Mouse (Mus musculus): Measurements from ENCODE around the gene Phlpp2.

Gene Phlpp2

GRCm38 (mm10) chr8:109903909-109904469 is 35.6 kb downstream of the Phlpp2 start:
- peak; percentile 15 to 22 for DNase-seq

DNA sequence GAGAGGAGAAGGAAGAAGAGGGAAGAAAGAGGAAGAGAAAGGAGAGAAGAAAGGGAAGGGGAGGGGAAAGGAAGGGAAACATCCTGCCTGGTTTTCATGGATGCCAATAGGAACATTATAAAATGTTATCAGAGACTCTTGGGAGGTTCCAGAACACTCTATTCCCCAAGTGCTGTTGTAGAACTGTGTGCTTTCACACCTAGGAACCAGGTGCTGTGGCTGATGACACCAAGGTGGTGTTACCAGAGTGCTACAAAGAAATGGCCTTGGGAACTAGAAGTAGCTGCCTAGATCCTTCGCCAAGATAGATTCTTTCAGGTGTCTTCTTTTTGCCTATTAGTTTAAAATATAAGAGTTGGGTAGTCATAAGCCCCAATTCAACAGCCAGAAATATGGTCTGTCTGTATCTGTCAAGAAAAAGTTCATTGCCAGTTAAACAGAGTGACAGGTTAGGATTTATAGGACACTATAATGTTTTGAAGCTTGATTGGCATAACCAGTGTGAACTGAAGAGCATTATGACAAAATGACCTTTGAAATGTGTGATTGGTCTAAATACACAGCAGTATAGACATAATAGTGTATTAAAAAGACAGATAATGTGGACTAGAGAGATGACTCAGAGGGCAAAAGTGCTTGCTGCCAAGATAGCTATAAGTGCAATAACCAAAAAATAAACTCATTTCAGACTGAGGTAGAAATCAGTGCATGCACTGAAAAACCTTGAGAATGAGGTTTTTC is 36.8 kb downstream of the Phlpp2 start:
- no peak for DNase-seq

- DNase-seq = no peak
These were observed 38.6 kb downstream of the Phlpp2 start for GRCm38 (mm10) chr8:109906907-109907306.

GRCm38 (mm10) chr8:109907376-109907775 is 39.0 kb downstream of the Phlpp2 start:
- DNase-seq = peak; percentile 13 to 33

DNA sequence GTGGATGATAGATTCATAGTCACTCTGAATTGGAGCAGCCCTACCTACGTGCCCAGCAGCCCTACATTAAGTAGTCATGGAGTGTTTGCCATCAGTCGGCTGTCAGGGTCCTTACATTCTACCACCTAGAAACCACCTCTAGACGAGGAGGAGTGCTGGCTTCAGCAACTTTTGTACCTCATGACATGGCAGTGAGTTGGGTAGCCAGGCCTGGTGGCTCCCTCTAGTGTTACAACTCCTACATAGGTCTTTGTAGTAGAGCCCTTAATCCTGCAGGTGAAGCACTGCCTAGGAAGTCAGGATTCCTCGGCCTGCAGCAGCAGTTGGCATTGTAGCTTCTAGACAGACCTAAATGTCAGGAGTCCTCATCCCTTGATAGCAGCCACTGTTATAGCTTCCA is 48.9 kb downstream of the Phlpp2 start:
- DNase-seq = peak; percentile 48 to 51

DNA sequence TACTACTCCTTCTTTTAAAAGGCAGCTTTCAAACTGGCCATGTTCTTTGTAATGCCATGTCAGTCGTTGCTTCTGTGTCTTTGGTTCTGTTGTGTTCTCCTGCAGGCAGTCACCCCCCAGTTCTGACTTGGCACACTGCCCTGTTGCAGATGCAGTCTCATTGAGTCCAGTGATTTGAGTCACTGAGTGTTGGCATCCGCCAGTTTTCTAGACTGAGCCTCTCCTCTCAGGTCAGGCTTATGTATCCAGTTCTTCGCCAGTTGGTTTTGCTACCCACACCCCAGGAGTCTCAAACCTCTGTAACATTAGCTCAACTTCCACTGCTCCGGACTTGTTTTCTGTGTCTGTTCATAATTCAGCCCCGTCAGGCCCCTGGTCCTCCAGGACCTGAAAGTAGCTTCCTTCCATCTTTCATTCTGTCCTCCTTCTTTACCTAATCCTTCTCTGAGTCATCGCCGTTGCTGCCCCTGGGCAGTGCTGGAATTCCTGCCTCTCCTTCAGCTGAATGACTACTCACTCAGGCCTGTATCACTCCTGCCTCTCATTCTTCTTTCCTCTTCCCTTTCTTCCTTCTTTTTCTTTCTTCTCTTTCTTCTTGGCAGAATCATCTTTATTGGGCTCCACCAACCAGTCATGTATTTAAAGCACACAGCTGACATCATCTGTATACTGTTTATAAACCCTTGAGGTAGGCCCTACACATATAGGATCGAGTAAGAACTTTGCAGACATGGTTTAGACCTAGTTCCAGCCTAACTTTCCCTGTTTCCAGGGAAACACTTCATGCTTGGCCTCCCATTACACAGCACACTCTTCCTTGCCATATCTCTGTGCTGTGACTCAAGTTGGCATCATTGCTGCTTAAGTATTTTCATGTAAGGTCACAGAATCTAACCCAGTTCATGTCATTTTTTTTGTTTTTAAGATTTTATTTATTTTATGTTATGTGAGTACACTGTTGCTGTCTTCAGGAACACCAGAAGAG is 52.4 kb downstream of the Phlpp2 start:
- DNase-seq = peak; percentile 31 to 44

GRCm38 (mm10) chr8:109941606-109942360 is 73.4 kb downstream of the Phlpp2 start:
- no peak for DNase-seq

GRCm38 (mm10) chr8:109945153-109945632 is 76.9 kb downstream of the Phlpp2 start:
- no peak for DNase-seq

- DNase-seq = no peak
These were observed 77.4 kb downstream of the Phlpp2 start for GRCm38 (mm10) chr8:109945694-109946093.

GRCm38 (mm10) chr8:109946272-109946671 is 77.9 kb downstream of the Phlpp2 start:
- DNase-seq = no peak

DNA sequence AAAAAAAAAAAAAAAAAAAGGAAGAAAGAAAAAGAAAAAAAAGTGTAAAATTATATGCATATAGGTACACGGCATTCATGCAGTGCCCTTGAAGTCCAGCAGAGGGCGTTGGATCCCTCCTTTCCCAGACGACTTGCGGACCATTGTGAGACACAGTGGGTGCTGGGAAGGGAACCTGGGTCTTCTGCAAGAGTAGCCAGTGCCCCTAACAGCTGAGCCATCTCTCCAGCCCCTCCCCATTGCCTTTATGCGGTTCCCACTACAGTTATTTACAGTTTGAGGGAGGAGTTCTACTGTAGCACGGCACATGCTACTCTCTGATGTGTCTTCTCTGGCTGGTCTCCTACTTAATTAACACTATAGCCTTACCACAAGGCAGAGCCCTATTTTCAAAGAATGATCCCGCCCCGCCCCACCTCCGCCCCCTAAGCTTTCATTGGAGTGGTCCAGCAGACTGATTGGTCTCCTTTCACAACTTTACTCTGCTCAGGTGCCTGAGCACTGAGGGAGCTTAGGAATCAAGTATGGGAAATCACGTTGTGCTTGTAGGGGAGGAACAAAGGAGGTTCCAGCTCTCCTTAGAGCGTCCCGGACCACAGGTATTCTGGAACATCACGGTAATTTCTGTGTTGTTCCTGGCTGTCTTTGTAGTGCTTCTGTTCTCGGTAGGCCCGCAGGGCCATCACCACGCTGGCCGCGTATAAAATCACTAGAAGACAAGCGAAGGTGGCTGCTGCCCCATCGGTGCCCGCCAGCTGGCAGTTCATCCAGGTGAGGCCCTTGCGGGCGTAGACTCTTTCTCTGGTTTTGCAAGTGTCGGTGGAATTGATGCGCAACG is 79.3 kb downstream of the Phlpp2 start:
- DNase-seq = peak; percentile 62 to 63

DNA sequence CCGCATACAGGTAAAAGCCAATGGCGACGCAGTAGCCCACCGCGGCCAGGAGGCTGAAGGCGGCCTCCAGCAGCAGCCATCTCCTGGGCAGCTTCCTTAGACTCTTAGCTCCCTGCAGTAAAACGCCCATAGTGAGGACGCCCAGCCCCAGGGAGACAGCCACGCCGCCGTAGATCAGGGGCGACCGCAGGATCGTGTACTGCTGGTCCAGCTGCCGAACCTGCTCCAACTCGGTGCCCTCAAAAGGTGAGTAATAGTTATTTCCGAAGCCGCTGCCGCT is 79.9 kb downstream of the Phlpp2 start:
- DNase-seq = peak in 1 of 2 experiments; percentile 31

DNA sequence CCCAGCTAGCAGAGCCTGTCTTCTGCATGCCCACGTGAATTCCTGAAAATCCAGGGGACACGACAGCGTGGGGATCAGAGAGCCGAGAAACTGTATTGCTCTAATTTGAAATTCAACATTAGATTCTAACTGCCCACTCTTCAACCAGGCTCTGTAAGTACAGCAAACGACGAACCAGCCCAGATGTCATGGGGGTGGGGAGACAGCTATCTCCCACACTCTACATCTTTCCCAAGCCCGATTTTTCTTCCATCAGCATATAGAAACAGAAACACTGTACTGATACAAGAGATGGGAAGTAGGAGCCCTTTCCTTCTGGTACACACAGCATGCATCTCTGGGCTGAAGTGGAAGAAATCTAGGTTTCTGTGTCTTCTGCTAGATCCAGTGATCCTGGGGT is 83.8 kb downstream of the Phlpp2 start:
- no peak for DNase-seq

- no peak for DNase-seq
These were observed 86.2 kb downstream of the Phlpp2 start for GRCm38 (mm10) chr8:109954486-109954948.

DNA sequence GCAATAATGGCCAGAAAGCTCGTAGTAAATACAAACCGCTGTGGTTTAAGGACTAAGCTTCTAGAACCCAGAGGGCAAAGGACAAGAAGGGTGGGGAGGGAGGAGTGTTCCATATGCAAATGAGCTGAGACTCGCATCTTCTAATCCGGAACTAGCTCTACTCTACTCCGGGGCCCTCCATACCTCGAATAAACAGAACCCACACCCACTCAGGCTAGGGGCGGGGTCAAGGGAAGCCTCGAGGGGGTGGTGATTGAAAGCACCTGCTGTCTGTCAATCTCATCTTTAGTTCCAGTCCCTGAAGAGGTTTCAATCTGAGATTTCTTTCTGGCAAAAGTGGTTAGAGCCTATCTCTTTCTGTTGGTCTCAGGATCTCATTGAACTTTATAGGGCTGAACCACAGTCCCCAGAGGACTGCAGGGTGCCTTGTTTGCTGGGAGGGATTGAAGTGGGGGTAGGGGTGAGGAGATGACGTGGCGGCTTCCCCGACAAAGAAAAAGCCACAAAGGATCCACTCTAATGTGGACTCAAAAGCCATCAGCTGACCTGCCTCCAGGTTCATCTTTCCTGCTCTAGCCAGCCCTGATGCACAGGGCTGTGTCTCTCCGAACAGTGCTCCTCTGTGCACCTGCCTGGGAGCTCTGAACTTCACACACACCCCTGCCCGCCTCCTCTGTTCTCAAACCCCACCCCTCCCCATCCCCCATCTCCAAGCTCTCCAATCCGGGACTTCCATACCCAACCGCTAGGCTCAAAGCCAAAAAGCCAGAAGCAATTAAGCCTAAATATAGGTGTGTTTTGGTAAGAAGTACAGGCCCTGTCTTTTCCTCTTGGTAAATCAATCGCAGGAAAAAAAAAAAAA is 89.1 kb downstream of the Phlpp2 start:
- DNase-seq = no peak

DNA sequence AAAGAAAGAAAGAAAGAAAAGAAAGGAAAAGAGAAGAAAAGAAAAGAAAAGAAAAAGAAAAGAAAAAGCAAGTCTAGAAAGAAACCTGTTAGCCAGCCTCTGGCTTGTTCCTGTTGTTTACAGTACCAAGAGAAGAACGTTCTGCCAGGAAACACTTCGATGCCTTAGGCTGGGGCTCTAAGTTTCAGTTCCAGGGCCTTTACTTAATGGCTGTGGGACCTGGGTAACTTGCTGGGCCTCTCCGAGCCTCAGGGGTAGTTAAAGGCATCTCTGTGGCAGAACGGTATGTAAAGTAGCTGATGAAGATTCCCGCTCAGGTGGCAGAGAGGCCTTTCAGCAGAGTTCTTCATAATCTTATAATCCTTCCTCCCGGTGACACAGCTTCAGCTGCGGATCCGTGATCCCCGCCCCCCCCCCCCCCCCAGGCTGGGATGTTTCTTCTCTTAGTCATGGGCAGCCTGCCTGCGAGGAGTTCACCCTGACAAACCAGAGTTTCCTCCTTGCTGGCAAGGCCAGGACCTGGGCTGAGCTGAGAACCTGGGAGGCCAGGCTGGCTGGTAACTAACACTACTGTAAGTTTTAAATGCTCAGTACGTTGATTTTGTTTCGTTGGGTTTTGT is 89.8 kb downstream of the Phlpp2 start:
- DNase-seq = no peak

- DNase-seq = no peak
These were observed 90.8 kb downstream of the Phlpp2 start for GRCm38 (mm10) chr8:109959112-109959511.

- peak in 1 of 2 experiments; percentile 32 for DNase-seq
These were observed 93.5 kb downstream of the Phlpp2 start, which contains the start of gene Marveld3 for GRCm38 (mm10) chr8:109961693-109962367. Gene Marveld3 (minus strand): TSS chr8:109962203.

DNA sequence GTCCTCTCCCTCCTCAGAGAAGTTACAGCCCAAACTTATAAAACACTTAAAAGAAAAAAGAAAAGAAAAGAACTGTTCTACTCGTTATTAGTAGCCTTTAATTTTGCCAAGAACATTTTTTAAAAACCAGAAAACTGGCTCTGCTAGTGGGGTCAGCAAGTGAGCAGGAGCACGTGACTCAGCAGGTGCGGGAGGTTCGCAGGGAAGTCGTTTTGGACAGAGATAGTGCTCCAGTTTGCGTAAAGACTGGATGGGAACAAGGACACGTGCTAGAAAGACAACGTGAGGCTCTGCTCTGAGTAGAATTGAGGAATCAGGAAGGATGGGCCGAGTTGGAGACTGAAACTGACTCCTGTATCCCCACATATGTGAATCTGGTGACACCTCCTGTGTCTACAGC is 94.6 kb downstream of the Phlpp2 start:
- no peak for DNase-seq

GRCm38 (mm10) chr8:109963421-109963820 is 95.1 kb downstream of the Phlpp2 start:
- no peak for DNase-seq
